Mouse (Mus musculus): ENCODE measurements around the gene Cdca7l. TPM values are rescaled to one million over a fixed set of nuclear protein-coding genes. Genes with fewer than 3 reads are reported as not detected.
"Not testable (repeated sequence)": the region's sequence is repeated elsewhere in the genome, so short reads cannot be mapped to it uniquely, and the experiment has no call there.

Gene Cdca7l
- total RNA-seq (2021): under 1 TPM in 1 of 2 experiments, not detected in 1; 0.56 TPM
- long read RNA-seq, experiment 1: 0 reads
- long read RNA-seq, experiment 2: 0 reads

- not testable (repeated sequence) for DNase-seq
Measured at GRCm38 (mm10) chr12:117803989-117804388, at the start of gene Cdca7l. Gene Cdca7l, plus strand, starts transcription at chr12:117804289.

- DNase-seq: no peak
Measured at GRCm38 (mm10) chr12:117756010-117756409, 48.1 kb upstream of the Cdca7l start.

GRCm38 (mm10) chr12:117760373-117760772, 43.7 kb upstream of the Cdca7l start:
- no peak for DNase-seq

DNA sequence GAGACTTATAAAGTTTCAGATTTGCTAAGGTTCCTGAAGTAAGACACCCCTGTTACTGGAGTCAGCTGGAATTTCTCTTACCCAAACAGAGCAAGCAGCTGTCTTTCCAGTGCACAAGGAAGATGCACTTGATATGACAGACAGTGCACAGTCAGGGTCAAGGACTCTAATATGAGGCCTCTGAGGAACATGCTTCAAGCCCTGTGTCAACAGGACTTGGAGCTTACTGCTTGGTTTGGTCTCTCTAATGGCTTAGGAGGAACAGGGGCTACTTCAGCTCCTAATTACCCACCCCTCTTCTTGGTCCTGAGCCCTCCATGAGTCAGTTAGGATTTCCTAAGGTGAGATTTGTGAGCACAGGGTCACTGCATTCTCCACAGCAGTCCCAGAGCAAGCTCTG, 43.2 kb upstream of the Cdca7l start:
- no peak for DNase-seq

DNA sequence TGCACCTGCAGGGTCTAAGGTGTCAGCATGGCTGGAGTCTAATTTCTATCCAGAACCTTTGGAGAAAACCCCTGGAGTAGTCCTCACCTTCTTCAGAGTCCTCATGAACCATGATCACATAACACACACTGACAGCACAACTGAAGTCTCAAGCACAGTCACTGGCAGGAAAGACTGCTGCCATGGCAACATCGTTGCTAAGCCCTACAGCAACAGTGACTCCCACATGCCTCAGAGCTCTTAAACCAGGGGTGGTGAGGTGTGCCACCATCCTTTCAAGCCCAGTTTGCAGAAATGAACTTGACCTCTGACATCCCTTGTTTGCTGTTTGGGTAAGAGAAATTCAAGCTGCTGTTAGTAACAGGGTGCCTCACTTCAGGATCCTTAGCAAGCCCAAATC, 42.4 kb upstream of the Cdca7l start:
- no peak for DNase-seq

DNA sequence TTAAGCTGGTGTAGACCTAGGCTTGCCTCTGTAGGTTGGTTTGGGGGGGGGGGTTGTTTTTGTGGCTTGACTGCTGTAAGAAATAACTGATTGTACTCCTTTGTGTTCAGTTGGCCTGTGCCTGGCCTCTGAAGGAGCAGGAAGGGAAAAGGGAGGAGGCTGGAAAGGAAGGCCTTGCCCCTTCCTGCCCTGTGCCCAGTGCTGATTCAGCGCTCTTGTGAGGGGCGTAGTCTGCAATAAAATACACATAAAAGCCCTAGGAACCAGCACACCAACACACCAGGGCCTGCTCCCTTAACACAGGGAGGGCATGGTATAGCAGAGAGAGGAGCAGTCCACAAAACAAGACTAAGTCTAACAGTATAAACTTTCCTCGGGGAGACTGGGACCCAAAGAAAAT, 40.8 kb upstream of the Cdca7l start:
- no peak for DNase-seq

DNA sequence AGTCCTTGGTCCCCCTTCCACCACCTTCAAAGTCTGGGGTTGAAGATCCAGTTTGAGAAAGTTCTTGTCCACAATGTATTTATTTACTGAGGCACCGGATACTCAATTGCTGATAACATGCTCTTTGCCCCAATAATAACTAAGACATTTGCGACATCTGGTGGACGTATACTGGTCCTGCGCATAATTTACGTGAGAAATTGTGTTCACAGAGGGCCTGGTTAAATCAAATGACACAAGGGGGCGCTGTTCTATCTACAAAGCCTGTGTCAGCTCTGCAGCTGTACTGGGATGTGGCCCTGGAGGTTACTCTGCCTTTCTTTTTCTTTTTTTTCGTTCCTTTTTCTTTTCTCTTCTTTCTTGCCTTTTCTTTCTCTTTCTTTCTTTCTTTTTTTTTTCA, 39.2 kb upstream of the Cdca7l start:
- DNase-seq: peak; percentile 29

- DNase-seq: no peak
Measured at GRCm38 (mm10) chr12:117769113-117769512, 35.0 kb upstream of the Cdca7l start.

GRCm38 (mm10) chr12:117770211-117770610, 33.9 kb upstream of the Cdca7l start:
- DNase-seq: no peak

GRCm38 (mm10) chr12:117771156-117771555, 32.9 kb upstream of the Cdca7l start:
- no peak for DNase-seq

- DNase-seq: no peak
Measured at GRCm38 (mm10) chr12:117772638-117773037, 31.5 kb upstream of the Cdca7l start.

DNA sequence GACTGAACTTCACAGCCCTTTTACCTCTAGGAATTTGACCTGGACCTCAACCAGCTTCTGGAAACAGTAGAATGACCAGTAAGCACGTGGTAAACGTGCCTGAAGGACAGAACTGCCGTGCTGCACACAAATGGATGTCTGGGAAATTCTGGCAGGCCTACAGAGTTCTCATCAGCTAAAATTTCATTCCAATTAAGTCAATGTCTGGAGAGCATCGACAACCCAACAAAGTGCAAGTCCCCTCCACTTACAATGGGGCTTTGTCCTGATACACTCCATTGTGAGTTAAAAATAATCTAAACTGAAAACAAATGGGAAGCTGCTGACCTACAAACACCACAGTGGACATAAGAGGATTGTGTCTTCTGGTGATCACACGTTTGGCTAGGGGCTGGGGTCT, 27.2 kb upstream of the Cdca7l start:
- DNase-seq: no peak

GRCm38 (mm10) chr12:117781360-117781759, 22.7 kb upstream of the Cdca7l start:
- DNase-seq: no peak

DNA sequence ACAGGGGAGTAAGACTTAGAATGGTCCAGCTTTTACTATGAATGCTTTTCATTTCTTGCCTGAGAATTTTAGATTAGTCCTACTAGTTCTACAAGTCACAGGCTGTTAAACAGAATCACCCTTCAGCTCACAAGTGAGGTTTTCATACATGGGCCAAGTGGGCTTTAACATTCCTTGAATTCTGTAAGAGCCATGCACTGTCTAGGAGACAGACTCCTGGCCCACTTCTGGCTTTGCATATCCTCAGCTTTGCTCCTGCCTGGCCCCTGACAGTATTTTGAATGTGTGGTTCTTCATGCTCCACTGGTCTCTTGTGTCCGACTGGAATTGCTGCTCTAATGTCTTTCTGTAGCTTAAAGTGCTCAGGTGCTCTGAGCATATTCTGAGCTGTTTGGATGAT, 20.7 kb upstream of the Cdca7l start:
- no peak for DNase-seq

- no peak for DNase-seq
Measured at GRCm38 (mm10) chr12:117786621-117787020, 17.5 kb upstream of the Cdca7l start.

DNA sequence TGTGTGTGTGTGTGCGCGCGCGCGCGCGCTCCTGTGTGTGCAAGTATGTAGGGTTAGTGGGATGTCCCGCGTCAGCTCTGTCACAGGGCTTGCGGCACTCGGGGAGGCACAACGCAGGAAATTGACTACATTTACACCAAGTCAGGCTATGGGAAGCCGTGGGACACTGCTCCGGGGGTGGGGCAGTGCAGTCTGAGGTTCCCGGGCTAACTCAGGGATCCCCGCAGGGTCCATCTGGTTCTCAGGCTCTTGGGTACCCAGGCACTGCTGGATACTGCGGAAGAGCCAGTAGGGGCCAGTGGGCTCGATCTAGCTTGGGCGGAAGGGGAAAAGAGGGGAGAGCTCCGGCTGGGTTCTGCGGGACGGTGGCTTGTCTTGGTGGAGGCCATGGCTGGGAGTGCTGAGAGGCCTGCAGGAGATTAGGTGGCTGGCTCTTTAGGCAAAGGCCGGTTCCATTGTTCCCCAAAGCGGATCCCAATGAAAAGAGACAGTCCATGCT, 15.5 kb upstream of the Cdca7l start:
- no peak for DNase-seq

- no peak for DNase-seq
Measured at GRCm38 (mm10) chr12:117789017-117789416, 15.1 kb upstream of the Cdca7l start.

DNA sequence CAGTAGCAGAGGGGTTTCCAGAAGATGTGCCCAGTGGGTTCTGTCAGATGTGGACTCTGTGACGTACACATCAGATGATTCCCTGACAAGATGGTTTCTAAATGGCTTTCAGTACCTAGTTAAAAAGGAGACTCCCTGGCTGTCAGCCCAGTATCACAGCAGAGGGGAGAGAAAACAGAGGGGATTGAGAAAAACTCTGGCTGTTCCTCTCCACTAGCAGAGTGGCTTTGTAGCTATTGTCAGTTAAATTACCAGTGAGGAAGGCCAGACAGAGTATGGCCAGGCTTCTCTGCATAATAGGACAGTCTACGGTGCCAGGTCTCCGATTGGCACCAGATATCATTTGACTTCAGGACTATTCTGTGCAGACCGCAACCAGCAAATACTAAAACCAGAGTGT, 8.8 kb upstream of the Cdca7l start:
- DNase-seq: no peak

DNA sequence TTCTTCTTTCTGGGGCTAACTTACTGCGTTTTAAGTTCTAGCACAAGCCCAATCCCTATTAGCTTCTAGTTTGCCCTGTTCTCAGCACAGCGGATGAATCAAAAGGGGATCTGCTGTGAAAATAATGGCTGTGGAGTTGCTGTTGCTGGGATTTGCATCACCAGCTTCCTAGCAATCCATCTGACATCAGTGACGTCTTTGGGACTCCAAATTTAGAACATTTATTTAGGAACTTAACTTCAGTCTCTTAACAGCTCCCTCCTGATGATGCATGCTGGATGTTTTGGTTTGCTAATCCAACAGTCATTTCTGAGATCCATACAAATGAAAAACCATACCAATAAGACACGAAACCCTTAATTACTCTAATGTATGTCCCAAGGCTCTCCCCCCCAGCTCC, 1.5 kb downstream of the Cdca7l start:
- DNase-seq: no peak

DNA sequence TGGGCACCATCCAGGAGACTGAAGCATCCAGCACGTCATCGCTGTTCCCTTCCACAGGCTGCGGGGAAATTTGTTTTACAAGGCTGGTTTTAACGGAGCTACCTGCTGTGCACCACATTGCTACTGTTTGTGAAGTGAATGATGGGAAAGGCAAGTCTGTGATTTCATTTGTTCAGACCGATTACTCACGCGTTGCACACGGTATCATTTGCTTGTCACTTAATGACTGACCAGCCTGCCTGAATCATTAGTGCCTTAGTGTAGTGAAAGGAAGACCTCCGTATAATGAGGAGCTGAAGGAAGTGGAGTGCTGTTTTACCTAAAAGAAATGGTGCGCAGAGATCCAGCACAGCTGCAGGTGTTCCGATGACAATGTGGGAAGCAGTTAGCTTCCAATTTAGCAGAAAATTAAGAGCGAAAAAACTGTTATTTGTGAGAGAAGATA, 1.9 kb downstream of the Cdca7l start:
- no peak for DNase-seq

DNA sequence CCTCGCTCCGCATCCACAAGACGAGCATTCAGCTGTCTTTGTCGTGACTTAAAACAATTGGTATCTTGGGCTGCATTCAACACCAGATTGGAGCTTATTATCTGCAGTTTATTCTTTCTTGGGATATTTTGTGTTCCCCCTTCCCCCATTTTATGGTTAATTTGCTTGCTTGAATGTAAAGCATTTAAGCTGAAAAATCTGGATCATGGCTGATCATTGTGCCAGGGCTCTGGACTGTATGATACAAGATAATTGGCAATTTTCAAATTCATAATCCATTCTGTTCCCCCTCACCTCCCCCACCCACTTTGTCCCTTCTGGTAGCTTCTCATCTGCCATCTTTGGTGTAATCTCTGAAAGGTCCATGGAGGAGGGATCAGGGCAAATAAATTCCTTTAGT, 2.4 kb downstream of the Cdca7l start:
- DNase-seq: no peak

DNA sequence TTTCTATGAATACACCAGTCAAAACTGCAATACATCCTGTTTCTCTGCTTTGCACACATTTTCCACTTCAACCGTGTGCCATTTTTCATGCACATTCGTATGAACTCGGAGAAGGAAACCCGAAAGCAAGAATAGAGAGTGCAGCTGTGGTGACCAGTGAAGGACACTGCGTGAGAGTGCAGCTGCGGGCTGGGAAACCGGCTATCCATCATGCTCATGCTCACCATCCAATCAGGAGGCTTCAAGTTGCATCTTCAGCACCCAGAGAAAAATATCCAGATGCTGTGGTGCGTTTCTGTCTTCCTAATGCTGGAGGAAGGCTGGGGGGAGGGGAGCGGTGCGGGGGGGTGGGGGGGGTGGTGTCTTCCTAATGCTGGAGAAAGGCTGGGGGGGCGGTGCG, 3.5 kb downstream of the Cdca7l start:
- DNase-seq: no peak

- no peak for DNase-seq
Measured at GRCm38 (mm10) chr12:117808355-117809326, 4.6 kb downstream of the Cdca7l start.
